Mouse (Mus musculus) kidney, adult 9 months (tissue): Measurements from ENCODE around the gene Purb.
"Not testable (repeated sequence)": the region's sequence is repeated elsewhere in the genome, so short reads cannot be mapped to it uniquely, and the experiment has no call there.

Experiments used
- DNase-seq: peaks from one replicate; pipeline ENCODE4 v3.0.0; 2022

The Purb gene

GRCm38 (mm10) chr11:6443727-6444076 lies 32.0 kb downstream of the Purb start:
- DNase-seq, result no peak

- DNase-seq, result no peak
Measured at GRCm38 (mm10) chr11:6443102-6443501, 32.6 kb downstream of the Purb start.

- DNase-seq, result peak; percentile 65
Measured at GRCm38 (mm10) chr11:6442566-6442965, 33.2 kb downstream of the Purb start.

GRCm38 (mm10) chr11:6440171-6440570 lies 35.5 kb downstream of the Purb start:
- DNase-seq, result no peak

GRCm38 (mm10) chr11:6437667-6438066 lies 38.0 kb downstream of the Purb start:
- no peak for DNase-seq

- DNase-seq, result peak; percentile 60
Measured at GRCm38 (mm10) chr11:6436442-6436841, 39.3 kb downstream of the Purb start.

GRCm38 (mm10) chr11:6430186-6430585 lies 45.5 kb downstream of the Purb start:
- no peak for DNase-seq

GRCm38 (mm10) chr11:6420722-6421350 lies 54.9 kb downstream of the Purb start:
- DNase-seq, result no peak

GRCm38 (mm10) chr11:6420283-6420703 lies 55.4 kb downstream of the Purb start:
- DNase-seq, result no peak

GRCm38 (mm10) chr11:6419156-6419555 lies 56.6 kb downstream of the Purb start:
- not testable (repeated sequence) for DNase-seq

- no peak for DNase-seq
Measured at GRCm38 (mm10) chr11:6418751-6419150, 57.0 kb downstream of the Purb start.
